Mouse (Mus musculus): ENCODE results near the gene Pygm.
A peak's percentile ranks its signal among the peaks of the same experiment; 100 is the strongest.

Pygm gene

DNA sequence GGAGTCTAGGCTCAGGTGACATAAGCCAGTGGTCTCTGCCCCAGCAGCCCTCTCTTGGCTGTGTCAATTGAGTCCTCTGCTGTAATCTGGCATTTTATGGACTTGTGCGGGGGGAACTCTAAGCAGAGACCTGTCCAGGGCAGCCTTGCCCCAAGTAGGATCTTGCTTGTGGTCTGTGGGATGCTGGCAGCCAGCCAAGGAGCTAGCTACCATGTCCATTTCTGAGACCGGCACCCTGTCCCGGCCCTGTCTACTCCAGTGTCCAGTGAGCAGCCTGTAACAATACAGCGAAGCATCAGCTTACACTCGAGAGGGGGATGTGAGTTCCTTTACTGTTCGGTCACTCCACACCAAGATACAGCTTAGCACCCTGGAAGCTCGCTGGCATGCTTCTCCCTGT, 30.2 kb upstream of the Pygm start:
- no peak for DNase-seq

DNA sequence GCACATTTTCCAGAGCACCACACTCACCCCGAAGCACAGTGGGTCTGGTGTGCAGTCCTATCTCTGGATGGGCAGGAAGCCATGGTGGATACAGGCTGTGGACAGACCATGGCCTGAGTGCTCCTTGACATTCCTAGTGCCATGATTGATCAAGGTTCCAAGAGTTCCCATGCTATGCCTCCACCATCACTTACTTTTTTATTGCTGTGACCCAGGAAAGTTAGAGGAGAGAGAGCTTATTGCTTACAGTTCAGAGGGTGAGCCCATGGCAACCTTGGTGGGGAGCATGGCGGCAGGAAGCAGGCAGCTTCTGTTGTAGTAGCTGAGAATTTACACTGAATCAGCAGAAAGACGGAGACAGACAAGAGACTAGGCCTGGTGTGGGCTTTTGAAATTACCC, 22.9 kb upstream of the Pygm start:
- no peak for DNase-seq

DNA sequence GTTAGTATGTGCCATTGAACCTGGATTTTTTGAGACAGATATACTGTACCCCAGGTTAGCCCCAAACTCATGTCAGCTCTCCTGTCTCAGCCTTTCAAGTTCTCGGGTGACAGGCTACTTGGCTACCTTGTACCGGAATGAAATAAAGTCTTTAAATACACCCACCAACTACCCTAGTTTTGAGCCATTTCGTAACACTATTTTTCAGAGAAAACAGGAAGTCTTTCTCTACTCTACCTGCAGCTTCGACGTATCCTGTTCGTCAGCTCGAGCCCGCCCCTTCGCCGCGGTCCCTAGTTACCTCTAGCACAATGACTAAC, 21.1 kb upstream of the Pygm start:
- DNase-seq, result no peak

DNA sequence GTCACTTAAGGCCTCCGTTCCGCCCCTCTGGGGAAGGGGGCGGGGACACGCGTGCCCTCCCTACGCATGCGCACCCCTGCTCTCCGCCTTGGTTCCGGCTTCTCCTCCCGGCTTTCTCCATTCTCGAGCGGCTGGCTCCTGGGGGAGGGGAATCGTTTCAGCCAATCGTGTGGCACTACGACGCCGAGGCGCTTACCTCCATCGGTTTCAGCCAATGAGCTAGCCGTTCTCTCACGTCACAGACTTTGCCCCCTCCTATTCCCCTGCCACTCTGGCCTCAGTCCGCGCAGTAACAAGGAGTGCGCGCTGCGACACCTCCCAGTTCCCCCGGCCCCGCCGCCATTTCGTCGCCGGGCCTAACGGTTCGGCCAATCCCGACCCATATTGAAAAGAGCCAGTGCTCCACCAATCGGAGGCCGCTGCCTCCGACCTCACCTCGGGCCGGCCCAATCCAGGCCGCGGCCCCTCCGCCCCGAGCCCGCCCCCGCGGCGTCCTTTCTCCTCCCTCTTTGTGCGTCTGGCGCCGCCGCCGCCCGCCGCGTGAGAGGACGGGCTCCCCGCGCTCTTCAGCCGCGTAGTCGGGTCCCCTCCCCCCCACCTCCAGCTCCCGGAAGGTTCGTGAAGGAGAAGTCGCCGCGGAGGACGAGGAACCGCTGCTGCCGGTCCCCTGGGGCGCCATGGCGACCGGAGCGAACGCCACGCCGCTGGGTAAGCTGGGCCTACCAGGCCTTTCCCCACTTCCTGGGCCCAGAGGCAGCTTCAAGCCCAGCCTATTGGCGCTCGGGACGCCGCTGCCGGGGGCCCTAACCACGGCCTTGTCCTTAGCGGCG, 20.6 kb upstream of the Pygm start, which contains the start of gene Sf1:
Sf1 (plus strand) TSS at position 280 of the 830 bp plus-strand sequence.
- peak; percentile 100 for DNase-seq

DNA sequence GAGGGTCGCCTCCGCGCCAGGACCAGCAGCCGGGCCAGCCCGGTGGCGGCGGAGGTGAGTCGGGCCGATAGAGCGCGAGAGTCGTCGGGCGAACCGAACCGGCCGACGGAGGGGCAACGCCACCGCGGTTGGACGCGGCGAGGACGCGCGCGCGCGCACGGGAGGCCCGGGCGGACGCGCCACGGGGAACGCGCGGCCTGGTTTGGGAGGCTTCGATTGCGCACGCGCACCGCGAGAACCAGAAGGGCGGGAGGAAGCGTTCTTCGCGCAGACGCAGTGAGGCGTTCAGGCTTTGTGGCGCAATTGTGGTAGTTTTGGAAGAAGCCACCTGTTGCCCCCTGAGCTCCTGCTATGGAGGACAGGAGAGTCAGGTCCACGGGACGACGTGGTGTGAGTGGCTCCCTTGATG, 19.9 kb upstream of the Pygm start:
- DNase-seq, result peak; percentile 93

DNA sequence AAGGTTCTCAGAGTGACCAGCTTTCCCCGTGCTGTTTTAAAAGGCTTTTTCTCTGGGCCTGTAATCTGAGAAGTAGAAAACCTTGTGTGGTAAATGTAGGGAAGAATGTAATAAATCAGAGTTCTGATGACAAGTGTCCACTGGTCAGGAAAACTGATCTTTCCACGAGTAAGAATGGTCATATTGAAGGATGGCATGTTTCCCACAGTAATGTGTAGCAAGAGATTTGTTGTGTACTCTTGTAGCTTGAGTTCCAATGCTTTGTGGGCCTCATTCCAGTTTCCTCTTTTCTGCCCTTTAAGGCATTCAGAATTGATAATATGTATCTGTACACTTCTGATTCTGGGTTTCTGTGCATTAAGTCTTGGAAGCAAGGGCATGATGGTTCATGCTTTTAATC, 19.4 kb upstream of the Pygm start:
- peak; percentile 68 for DNase-seq

DNA sequence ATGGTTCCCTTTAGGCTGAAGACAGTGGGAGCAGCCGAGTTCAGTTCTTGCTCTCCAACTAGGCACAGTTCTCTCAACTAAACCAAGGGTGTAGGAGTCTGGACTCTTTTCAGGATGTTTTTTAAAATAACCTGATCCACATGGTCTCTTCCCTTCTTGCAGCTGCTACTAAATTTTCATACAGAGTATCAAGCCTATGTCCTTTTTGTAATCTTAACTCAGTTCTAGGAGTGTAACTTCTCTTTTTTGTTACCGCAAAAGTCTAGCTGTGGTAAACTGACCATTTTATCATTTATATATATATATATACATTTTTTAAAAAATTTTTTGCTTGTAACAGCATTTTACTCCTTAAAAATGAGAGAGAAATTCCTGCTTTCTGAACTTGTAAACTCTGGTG, 14.0 kb upstream of the Pygm start:
- DNase-seq, result no peak

DNA sequence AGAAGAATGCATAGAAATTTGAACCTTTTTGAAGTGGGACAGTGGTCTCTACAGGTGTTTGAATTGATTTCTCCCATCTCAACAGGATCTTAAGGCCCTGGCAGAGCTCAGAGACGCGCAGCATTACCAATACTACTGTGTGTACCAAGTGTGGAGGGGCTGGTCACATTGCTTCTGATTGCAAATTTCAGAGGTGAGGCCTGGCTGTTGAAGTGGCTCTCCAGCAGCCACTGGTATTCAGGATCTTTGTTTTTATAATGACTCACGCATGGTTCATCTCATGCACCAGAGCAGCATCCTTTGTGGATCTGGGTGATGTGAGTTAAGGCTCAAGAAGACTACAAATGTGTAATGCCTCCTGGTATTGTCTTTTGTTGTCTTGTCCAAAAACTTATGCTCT, 11.8 kb upstream of the Pygm start:
- no peak for DNase-seq

DNA sequence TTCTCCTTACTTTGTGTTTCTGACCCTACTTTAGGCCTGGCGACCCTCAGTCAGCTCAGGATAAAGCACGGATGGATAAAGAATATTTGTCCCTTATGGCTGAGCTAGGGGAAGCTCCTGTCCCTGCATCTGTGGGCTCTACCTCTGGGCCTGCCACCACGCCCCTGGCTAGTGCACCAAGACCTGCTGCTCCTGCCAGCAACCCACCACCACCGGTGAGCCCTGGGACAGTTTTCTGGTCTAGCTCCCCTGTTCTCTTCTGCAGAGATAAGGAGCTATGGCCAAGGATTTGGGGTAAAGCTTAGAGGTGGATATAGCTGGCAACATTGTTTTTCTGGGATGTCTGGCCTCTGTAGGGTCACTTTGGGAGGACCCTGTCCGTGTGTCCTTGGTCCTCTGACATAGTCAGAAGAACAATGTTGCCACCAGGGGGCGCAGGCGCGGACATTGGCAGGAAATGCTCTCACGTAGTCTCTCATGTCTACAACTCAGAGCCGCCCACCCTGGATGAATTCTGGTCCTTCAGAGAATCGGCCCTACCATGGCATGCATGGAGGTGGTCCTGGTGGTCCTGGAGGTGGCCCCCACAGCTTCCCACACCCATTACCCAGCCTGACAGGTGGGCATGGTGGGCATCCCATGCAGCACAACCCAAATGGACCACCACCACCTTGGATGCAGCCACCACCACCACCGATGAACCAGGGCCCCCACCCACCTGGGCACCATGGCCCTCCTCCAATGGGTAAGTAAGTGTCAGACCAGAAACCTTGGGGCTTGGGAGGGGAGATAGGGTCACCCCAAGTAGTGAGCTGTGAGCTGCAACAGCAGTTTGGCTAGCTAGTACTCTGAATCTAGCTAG, 10.4 kb upstream of the Pygm start:
- peak; percentile 82 for DNase-seq

DNA sequence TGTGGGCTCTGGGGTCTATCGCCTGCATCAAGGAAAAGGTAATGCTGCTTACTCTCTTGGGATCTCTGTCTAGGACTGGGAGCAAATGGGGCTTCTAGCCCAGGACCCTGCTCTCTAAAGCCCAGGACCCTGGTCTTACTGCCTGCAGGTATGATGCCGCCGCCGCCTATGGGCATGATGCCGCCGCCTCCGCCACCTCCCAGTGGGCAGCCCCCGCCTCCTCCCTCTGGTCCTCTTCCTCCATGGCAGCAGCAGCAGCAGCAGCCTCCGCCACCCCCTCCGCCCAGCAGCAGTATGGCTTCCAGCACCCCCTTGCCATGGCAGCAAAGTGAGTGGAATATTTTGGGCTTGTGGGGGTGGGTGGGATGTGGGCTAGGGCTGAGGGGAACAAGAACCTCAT, 9.6 kb upstream of the Pygm start:
- DNase-seq, result no peak

DNA sequence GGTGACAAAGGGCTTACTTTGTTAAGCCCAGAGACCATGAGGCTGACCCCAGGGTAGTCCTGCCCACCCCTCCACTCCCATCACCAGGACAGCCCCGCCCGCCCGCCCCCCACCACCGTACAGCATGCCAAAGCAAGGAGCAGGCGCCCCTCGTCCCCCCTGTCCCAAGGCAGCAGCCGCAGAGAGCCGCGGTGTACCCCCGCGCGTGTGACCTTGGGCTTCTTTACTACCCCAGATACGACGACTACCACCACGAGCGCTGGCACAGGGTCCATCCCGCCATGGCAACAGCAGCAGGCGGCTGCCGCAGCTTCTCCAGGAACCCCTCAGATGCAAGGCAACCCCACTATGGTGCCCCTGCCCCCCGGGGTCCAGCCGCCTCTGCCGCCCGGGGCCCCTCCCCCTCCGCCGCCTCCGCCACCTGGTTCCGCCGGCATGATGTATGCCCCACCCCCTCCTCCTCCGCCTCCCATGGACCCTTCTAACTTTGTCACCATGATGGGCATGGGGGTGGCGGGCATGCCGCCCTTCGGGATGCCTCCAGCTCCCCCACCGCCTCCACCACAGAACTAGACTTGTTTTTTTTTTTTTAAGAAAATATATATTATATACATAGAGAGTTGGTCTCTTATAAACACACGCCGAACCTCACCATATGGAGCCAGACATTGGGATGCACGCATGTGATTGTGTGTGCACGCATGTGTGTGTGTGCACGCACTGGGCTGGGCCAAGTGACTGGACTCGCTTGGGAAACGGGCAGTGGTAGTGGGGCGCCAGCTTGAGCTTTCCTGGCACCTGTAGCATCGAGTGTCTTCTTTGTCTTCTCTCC, 8.6 kb upstream of the Pygm start:
- no peak for DNase-seq

DNA sequence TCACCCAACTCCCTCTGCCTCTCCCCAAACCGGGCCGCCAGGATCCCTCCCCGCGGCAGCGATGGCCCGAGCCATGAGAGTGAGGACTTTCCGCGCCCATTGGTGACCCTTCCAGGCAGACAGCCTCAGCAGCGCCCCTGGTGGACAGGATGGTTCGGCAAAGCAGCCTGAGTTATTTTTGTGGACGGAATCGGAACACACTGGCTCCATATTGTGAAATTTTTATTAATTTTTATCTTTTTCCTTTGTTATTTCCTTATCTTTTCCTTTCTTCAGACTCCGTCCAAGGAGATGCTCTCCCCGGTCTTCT, 8.0 kb upstream of the Pygm start:
- peak; percentile 77 for DNase-seq

DNA sequence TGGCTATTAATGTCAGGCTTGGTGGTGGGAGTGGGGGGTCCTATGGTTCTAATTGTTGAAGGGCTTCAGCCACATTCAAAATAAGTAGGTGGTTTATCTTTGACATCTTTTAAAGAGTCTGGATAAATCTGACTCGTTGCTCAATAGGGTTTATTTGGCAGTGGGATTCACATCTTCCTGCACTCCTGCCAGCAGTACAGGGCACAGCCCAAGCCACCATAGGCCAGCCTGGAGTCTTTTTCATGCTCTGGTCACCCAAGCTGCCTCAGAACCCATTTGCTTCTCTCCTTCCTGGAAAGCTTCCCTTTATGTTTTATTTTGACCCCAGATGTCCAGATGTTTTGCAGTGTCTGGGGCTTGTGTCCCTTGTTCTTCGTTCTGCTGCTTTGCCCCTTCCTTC, 7.6 kb upstream of the Pygm start:
- DNase-seq, result no peak

DNA sequence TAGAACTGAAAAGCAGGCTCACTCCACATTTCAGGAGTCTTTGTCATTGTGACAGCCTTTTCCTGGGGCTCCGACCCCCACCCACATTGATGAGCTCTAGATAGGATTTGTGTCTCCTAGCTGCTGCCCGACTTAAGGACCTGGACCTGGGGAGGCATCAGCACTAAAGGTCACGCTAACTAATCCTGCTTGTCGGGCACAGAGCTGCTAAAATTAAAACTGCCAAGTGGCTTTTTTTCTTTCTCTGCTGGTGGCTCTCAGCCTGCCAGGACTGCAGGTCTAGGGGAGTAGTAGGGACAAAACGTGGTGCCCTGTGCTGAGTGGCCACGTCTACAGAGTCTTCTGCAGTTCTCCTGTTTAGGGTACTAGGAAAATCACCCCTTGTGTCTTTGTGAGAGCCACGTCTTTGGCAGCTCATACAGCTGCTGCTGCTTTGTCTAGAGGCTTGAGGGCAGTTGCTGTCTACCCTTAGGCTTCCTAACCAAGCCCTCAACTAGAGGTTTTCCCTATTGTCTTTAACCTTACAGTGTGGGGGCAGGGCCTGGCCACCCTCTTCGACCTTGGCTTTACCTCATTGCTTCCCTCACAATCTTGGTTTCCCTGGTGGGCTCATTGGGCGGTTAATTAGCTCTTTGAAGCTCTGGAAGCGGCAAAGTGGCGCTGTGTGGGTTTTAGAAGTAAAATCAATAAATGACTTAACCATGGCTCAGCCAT, 6.7 kb upstream of the Pygm start:
- DNase-seq, result no peak

DNA sequence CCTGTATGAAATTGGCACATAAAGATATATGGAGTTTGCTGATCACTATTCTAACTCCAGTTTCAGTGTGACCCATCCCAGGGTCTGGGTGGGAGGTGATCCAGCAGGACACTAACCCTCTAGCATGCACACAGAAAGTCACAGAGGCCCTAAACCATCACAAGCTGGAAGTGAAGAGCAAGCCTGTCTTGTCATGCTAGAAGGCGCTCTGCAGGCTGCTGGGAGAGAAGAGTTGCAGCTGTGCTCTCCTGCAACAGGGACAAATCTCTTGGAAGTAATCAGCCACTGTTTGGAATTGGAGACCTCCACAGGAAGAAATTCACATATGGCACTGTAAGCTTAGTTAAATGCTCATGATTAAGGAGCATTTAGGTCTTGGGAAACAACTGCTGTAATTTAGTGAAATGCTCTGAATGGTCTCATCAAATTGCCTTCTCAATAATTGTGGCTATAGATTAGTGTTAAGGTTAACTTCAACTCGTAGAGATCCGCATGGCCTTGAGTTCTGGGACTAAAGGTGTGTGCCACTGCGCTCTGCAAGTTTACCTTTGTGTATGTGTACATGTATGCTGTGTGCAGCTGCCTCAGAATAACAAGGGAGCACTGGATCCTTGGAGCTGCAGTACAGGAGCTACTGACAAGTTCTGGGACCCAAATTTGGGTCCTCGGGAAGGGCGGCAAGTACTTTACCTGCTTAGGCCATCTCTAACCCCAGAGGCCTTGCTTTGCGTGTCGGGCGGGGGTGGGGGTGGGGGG, 3.6 kb upstream of the Pygm start:
- no peak for DNase-seq

DNA sequence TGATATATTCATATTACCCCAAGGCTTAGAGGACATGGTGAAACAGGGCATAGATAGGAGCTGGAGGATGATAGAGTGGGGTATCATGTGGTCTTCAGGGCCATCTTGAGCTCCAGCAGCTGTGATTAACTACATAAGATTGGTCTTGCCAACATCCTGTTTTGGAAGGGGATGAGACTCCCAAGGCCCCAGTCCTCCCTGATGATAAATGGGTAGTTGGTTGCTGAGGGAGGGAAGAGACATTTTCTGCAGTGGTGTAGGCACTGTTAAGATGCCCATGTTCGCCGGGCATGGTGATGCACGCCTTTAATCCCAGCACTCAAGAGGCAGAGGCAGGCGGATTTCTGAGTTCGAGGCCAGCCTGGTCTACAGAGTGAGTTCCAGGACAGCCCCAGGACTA, 3.0 kb upstream of the Pygm start:
- DNase-seq, result no peak

DNA sequence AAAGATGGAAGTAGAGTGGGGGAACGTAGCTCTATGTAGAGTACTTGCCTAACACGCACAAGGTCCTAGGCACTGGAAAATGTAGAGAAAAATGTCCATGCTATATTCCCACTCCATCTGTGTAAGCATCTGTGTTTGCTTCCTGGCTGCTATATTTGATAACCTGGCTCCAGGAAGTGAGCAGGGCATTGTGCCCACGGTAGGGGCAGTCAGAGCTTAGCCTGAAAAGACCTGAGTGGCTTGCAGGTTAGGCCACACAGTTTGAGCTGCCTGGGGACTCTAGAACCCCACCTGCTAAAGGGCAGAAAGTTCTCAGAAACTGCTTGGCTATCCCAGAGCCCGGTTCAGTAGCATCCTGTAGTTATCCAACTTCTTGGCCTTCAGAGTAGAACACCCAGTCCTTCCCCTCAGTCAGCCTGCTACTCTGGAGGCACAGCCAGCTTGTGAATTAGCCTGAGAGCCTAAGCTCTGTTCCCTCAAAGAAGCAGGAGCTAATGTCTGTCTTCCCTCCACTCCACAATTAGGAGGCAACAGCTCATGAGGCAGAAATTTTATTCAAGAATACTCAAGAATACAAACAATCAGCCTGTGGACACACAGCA, 1.8 kb upstream of the Pygm start:
- DNase-seq, result peak; percentile 83

DNA sequence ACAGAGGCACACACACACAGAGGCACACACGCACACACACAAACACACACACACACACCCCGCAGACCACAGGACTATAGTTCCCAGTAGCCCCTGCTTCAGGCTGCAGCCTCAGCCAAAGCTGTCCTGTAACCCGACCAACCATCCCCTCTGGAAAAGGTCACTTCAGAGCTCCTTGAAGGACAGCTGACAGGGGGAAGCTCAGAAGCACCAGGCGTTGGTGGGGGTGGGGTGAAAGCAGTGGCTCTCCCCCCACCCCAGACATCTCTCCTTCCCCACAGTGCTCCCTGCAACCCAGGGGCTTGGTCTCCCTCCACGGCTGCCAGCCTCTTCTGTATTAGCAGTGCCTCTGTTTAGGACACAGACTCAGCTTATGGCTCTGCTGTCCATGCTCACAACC, 729 bp upstream of the Pygm start:
- DNase-seq, result no peak

DNA sequence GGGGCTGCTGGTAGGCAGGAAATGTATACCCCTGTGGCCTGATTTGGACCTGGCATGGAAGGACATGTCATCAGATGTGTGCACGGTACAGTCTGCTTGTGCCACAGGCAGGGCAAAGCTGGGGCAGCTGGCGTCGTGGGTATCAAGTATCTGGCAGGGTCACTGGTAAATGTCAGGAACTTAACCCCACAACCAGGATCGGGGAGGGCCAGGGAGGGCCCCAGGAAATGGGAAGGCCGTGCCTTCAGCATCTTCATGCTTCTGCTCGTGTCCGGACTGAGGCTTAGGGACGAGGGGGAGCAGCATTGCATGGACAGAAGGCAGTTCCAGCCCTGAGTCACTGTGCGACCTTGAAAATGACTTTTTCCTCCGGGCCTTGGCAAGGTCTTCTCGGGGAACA, 755 bp downstream of the Pygm start:
- DNase-seq, result no peak

DNA sequence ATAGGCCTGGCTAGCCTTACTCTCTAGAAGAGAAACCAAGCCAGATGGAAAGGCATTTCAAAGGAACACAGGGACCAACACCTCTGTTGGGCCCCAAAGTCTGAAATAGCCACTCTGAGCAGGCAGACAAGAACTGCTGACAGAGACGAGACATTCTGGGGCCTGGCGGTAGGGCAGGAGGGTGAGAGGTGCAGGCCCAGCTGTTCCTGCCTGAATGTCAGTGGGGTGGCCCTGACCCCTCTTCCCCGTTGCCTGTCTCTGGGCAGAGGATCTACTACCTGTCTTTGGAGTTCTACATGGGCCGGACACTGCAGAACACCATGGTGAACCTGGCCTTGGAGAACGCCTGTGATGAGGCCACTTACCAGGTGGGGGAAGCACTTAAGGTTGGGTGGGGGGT, 1.2 kb downstream of the Pygm start:
- DNase-seq, result no peak

DNA sequence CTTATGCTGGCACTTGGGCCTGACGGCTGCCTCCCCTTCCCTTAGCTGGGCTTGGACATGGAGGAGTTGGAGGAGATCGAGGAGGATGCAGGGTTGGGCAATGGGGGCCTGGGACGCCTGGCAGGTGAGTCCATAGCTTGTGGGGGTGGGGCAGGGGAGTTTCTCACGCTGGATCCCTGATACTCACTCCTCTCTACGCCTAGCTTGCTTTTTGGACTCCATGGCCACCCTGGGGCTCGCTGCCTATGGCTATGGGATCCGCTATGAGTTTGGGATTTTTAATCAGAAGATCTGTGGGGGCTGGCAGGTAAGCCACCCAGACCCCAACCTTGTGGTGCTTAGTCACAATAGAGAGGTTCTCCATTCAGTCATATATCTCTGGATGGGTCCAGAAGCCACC, 1.6 kb downstream of the Pygm start:
- no peak for DNase-seq

DNA sequence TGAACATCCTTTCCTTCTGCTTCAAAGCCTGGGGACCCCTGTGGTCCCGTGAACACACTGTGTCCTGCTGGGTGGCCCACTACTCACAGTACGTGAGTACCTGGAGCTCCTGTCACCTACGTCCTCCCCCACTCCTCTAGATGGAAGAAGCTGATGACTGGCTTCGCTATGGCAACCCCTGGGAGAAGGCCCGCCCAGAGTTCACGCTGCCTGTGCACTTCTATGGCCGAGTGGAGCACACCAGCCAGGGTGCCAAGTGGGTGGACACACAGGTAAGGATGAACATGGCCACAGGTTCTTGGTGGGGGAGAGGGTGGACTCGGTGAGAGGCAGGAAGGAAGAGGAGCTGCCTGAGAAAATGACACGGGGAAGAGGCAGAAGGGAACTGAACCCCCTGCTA, 2.0 kb downstream of the Pygm start:
- DNase-seq, result no peak
